Mouse (Mus musculus) thymus, adult 2 months (tissue): ENCODE data around the gene Mylk.

ENCODE experiments used
- CTCF ChIP-seq: fragments of 200-500 bp; IDR thresholded peaks from 2 replicates; pipeline ENCODE4 v1.5.1; 2012; ENCODE audit warnings: mild to moderate bottlenecking, control low read depth, low read length, moderate library complexity, borderline replicate concordance; ENCODE audit not compliant: control insufficient read depth, poor library complexity, insufficient read depth; ENCODE audit errors: extremely low read depth
- POLR2A ChIP-seq: fragments of 200-500 bp; IDR thresholded peaks from 2 replicates; pipeline ENCODE4 v1.6.1; 2012; ENCODE audit warnings: mild to moderate bottlenecking, low read length, control low read depth, moderate library complexity; ENCODE audit not compliant: control insufficient read depth, poor library complexity, insufficient read depth; ENCODE audit errors: extremely low read depth

DNA sequence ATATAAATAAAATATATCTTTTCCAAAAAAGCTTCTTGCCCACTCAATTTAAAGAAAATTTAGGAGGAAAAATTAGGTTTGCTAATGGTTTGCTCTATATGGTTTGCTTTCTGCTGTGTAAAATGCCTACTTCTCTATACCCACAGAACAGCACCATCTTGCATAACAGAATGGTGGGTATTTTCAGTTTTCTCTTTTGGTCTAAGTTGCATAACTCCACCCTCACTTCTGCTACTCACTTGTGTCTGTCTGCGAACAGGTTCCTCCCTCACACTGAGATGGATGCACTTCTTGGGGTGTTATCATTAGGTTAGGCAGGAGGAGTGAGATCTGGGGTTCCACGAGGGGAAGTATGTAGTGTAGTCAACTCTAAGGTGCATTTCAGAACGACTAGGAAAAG is 68.6 kb downstream of the Mylk start:
- TF ChIP-seq CTCF (no peak), POLR2A (no peak)
